Mouse (Mus musculus) liver, embryonic 14.5 days (tissue): ENCODE measurements around the gene Ly6g6c.

Experiments used
- CTCF ChIP-seq: IDR thresholded peaks from 2 replicates; pipeline ENCODE4 v1.5.1; 2016; ENCODE audit warnings: antibody characterized with exemption, low read depth, control low read depth
- EP300 ChIP-seq: IDR thresholded peaks from 2 replicates; pipeline ENCODE4 v1.6.1; 2016; ENCODE audit warnings: antibody characterized with exemption, low read depth

- TF ChIP-seq CTCF = no peak
- no peak for TF ChIP-seq EP300
These were observed 38.1 kb downstream of the Ly6g6c start for GRCm38 (mm10) chr17:35103221-35103690.
